Mouse (Mus musculus) neural tube, embryonic 12.5 days (tissue): ENCODE data around the gene Etv1. TPM values are rescaled to one million over a fixed set of nuclear protein-coding genes. Genes with fewer than 3 reads are reported as not detected.
"Not testable (repeated sequence)": the region's sequence is repeated elsewhere in the genome, so short reads cannot be mapped to it uniquely, and the experiment has no call there.

Source experiments
- ATAC-seq: fragments of 200-750 bp; cut with Nextera tagmentation; 2 replicates; pipeline ENCODE4 v1.8.0; 2017; ENCODE audit warnings: low read depth, mild to moderate bottlenecking, moderate TSS enrichment, moderate library complexity; ENCODE audit not compliant: low FRiP score
- H3K27ac ChIP-seq: fragments of 300-500 bp; sonication (generic); 2 replicates; pipeline ENCODE4 v1.5.1; 2016
- H3K27me3 ChIP-seq: fragments of 300-500 bp; sonication (generic); replicated peaks from 2 replicates; pipeline ENCODE4 v1.6.1; 2016; ENCODE audit warnings: mild to moderate bottlenecking
- H3K36me3 ChIP-seq: fragments of 300-500 bp; sonication (generic); 2 replicates; pipeline ENCODE4 v1.6.1; 2016; ENCODE audit warnings: mild to moderate bottlenecking
- H3K4me1 ChIP-seq: fragments of 300-500 bp; sonication (generic); 2 replicates; pipeline ENCODE4 v1.6.1; 2016
- H3K4me2 ChIP-seq: fragments of 300-500 bp; sonication (generic); replicated peaks from 2 replicates; pipeline ENCODE4 v1.6.1; 2016; ENCODE audit warnings: mild to moderate bottlenecking
- H3K4me3 ChIP-seq: fragments of 300-500 bp; sonication (generic); 2 replicates; pipeline ENCODE4 v1.5.1; 2016
- H3K9ac ChIP-seq: fragments of 300-500 bp; sonication (generic); 2 replicates; pipeline ENCODE4 v1.6.1; 2016; ENCODE audit warnings: mild to moderate bottlenecking
- H3K9me3 ChIP-seq: fragments of 300-500 bp; sonication (generic); 2 replicates; pipeline ENCODE4 v1.6.1; 2016; ENCODE audit warnings: mild to moderate bottlenecking
- WGBS: fragments of 180-500 bp; shearing (Covaris S2); methylation state at CpG from one replicate; pipeline ENCODE4 v1.1.7; 2016; 5-methylcytosine and 5-hydroxymethylcytosine counted together
- polyA plus RNA-seq: library from polyadenylated mRNA; unstranded; fragments of >200 nt; fragmentation: Nextera tagmentation; extraction: Ambion mirVana; gene quantifications from 2 replicates; pipeline ENCODE4 v1.2.1, GENCODE M21; 2016

Gene Etv1
- polyA plus RNA-seq, 1 experiment from 2014 or later = 21.0 TPM

- H3K4me2 ChIP-seq = no peak overlapping the region
- H3K27ac ChIP-seq = no peak overlapping the region
- no peak overlapping the region for H3K4me3 ChIP-seq
- no peak overlapping the region for H3K9ac ChIP-seq
- no peaks in the 10 kb centered on the region for H3K4me1 ChIP-seq
- no peak; the same call in 1 of the 2 replicates for ATAC-seq
- no peaks in the 10 kb centered on the region for H3K9me3 ChIP-seq
- H3K27me3 ChIP-seq = no peaks in the 10 kb centered on the region
- no peaks in the 10 kb centered on the region for H3K36me3 ChIP-seq
- 68% methylated on average over 4 of the region's 4 CpGs for WGBS
Measured at GRCm38 (mm10) chr12:38820642-38821041, 41.5 kb downstream of the Etv1 start.

GRCm38 (mm10) chr12:38824405-38824804 is 45.2 kb downstream of the Etv1 start:
- ATAC-seq = 0 out of 2 replicates have a peak, but pooled peaks have one; percentile 33
- Histone ChIP-seq H3K4me1 (no peaks in the 10 kb centered on the region), H3K27me3 (no peaks in the 10 kb centered on the region), H3K9me3 (no peaks in the 10 kb centered on the region), H3K27ac (no peak overlapping the region), H3K9ac (no peak overlapping the region), H3K4me2 (no peak overlapping the region), H3K36me3 (no peaks in the 10 kb centered on the region), H3K4me3 (no peak overlapping the region)
- WGBS = 83% methylated on average over 10 of the region's 10 CpGs

- H3K9ac ChIP-seq = no peak overlapping the region
- no peak overlapping the region for H3K27ac ChIP-seq
- no peaks in the 10 kb centered on the region for H3K36me3 ChIP-seq
- no peak overlapping the region for H3K4me2 ChIP-seq
- H3K4me1 ChIP-seq = no peaks in the 10 kb centered on the region
- no peak overlapping the region for H3K4me3 ChIP-seq
- ATAC-seq = no peak
- no peaks in the 10 kb centered on the region for H3K9me3 ChIP-seq
- H3K27me3 ChIP-seq = no peaks in the 10 kb centered on the region
- 85% methylated on average over 10 of the region's 10 CpGs for WGBS
Measured at GRCm38 (mm10) chr12:38832981-38833380, 53.8 kb downstream of the Etv1 start.

- ATAC-seq = no peak
- Histone ChIP-seq H3K9ac (no peak overlapping the region), H3K9me3 (no peaks in the 10 kb centered on the region), H3K4me1 (no peaks in the 10 kb centered on the region), H3K36me3 (no peaks in the 10 kb centered on the region), H3K4me2 (no peak overlapping the region), H3K4me3 (no peak overlapping the region), H3K27me3 (no peaks in the 10 kb centered on the region), H3K27ac (no peak overlapping the region)
- 88% methylated on average over 4 of the region's 4 CpGs for WGBS
Measured at GRCm38 (mm10) chr12:38834581-38834980, 55.4 kb downstream of the Etv1 start.

- H3K27me3 ChIP-seq, H3K4me1 ChIP-seq, H3K9me3 ChIP-seq, H3K4me3 ChIP-seq, H3K36me3 ChIP-seq, ATAC-seq, H3K9ac ChIP-seq, H3K27ac ChIP-seq, H3K4me2 ChIP-seq: not testable (repeated sequence)
- 92% methylated on average over 7 of the region's 8 CpGs for WGBS
Measured at GRCm38 (mm10) chr12:38834986-38835385, 55.8 kb downstream of the Etv1 start.

GRCm38 (mm10) chr12:38843801-38844295 is 64.7 kb downstream of the Etv1 start:
- Histone ChIP-seq H3K27me3 (no peaks in the 10 kb centered on the region), H3K27ac (no peak overlapping the region), H3K9ac (no peak overlapping the region), H3K4me1 (peaks cover 9% of the 10 kb centered on the region; the same call in 1 of the 2 replicates), H3K4me2 (no peak overlapping the region), H3K4me3 (no peak overlapping the region), H3K9me3 (no peaks in the 10 kb centered on the region), H3K36me3 (no peaks in the 10 kb centered on the region)
- peak; percentile 93 for ATAC-seq
- WGBS = 5% methylated on average over 1 of the region's 1 CpGs

- 76% methylated on average over 6 of the region's 6 CpGs for WGBS
- Histone ChIP-seq H3K4me1 (peaks cover 9% of the 10 kb centered on the region; the same call in 1 of the 2 replicates), H3K4me2 (no peak overlapping the region), H3K9ac (no peak overlapping the region), H3K36me3 (no peaks in the 10 kb centered on the region), H3K27ac (no peak overlapping the region), H3K4me3 (no peak overlapping the region), H3K27me3 (no peaks in the 10 kb centered on the region), H3K9me3 (no peaks in the 10 kb centered on the region)
- no peak for ATAC-seq
Measured at GRCm38 (mm10) chr12:38847500-38848261, 68.5 kb downstream of the Etv1 start.

- WGBS = 62% methylated on average over 5 of the region's 5 CpGs
- no peaks in the 10 kb centered on the region for H3K4me1 ChIP-seq
- no peak overlapping the region for H3K4me2 ChIP-seq
- no peak overlapping the region for H3K27ac ChIP-seq
- H3K9me3 ChIP-seq = no peaks in the 10 kb centered on the region
- no peaks in the 10 kb centered on the region for H3K36me3 ChIP-seq
- H3K27me3 ChIP-seq = no peaks in the 10 kb centered on the region
- H3K9ac ChIP-seq = no peak overlapping the region
- ATAC-seq = no peak; the same call in 1 of the 2 replicates
- H3K4me3 ChIP-seq = no peak overlapping the region
Measured at GRCm38 (mm10) chr12:38849994-38850393, 70.8 kb downstream of the Etv1 start.

GRCm38 (mm10) chr12:38854274-38854673 is 75.1 kb downstream of the Etv1 start:
- H3K9ac ChIP-seq = no peak overlapping the region
- WGBS = 47% methylated on average over 5 of the region's 5 CpGs
- H3K4me2 ChIP-seq = no peak overlapping the region
- no peak overlapping the region for H3K4me3 ChIP-seq
- H3K36me3 ChIP-seq = no peaks in the 10 kb centered on the region
- H3K27ac ChIP-seq = no peak overlapping the region
- no peak for ATAC-seq
- no peaks in the 10 kb centered on the region for H3K4me1 ChIP-seq
- no peaks in the 10 kb centered on the region for H3K9me3 ChIP-seq
- no peaks in the 10 kb centered on the region for H3K27me3 ChIP-seq

- 78% methylated on average over 6 of the region's 6 CpGs for WGBS
- Histone ChIP-seq H3K9me3 (no peaks in the 10 kb centered on the region), H3K4me3 (no peak overlapping the region), H3K4me1 (no peaks in the 10 kb centered on the region), H3K36me3 (no peaks in the 10 kb centered on the region), H3K4me2 (no peak overlapping the region), H3K9ac (no peak overlapping the region), H3K27me3 (no peaks in the 10 kb centered on the region), H3K27ac (no peak overlapping the region)
- ATAC-seq = no peak
Measured at GRCm38 (mm10) chr12:38854751-38855150, 75.6 kb downstream of the Etv1 start.

- H3K9ac ChIP-seq = no peak overlapping the region
- 94% methylated on average over 4 of the region's 4 CpGs for WGBS
- no peak overlapping the region for H3K4me2 ChIP-seq
- no peaks in the 10 kb centered on the region for H3K9me3 ChIP-seq
- H3K36me3 ChIP-seq = no peaks in the 10 kb centered on the region
- H3K27me3 ChIP-seq = no peaks in the 10 kb centered on the region
- no peaks in the 10 kb centered on the region for H3K4me1 ChIP-seq
- H3K27ac ChIP-seq = no peak overlapping the region
- H3K4me3 ChIP-seq = no peak overlapping the region
- ATAC-seq = no peak
Measured at GRCm38 (mm10) chr12:38859675-38860074, 80.5 kb downstream of the Etv1 start.

GRCm38 (mm10) chr12:38860168-38861115 is 81.3 kb downstream of the Etv1 start:
- Histone ChIP-seq H3K9me3 (no peaks in the 10 kb centered on the region), H3K9ac (no peak overlapping the region), H3K36me3 (no peaks in the 10 kb centered on the region), H3K4me1 (no peaks in the 10 kb centered on the region), H3K4me2 (no peak overlapping the region), H3K27me3 (no peaks in the 10 kb centered on the region), H3K4me3 (no peak overlapping the region), H3K27ac (no peak overlapping the region)
- WGBS = 70% methylated on average over 7 of the region's 7 CpGs
- no peak for ATAC-seq
